Mouse (Mus musculus): ENCODE measurements around the gene Syn3. TPM values are rescaled to one million over a fixed set of nuclear protein-coding genes. Genes with fewer than 3 reads are reported as not detected.

The Syn3 gene
- polyA plus RNA-seq, 1 experiment: 3.3 TPM

- 4% methylated on average over 4 of the region's 4 CpGs for WGBS
- no peaks in the 10 kb centered on the region for H3K36me3 ChIP-seq (ENCODE audit: control insufficient read depth, insufficient read depth, low read length)
- DNase-seq: peak; percentile 96
- TF ChIP-seq CTCF (conservative IDR thresholded peaks at IDR 0.05; ENCODE audit: insufficient read depth, insufficient read length, low read depth, low read length) (peak; percentile 99), POLR2A (IDR thresholded peaks at IDR 0.05; ENCODE audit: low read depth, low read length) (no peak)
- peaks cover 29% of the 10 kb centered on the region for H3K4me1 ChIP-seq (ENCODE audit: control insufficient read depth, insufficient read depth, low read length)
- no peaks in the 10 kb centered on the region for H3K27me3 ChIP-seq (replicated peaks; ENCODE audit: control insufficient read depth, insufficient read depth, low read length)
- H3K4me3 ChIP-seq (ENCODE audit: insufficient read depth, low read depth, low read length): no peak overlapping the region
- H3K27ac ChIP-seq (ENCODE audit: insufficient read depth, low read depth, low read length): peak overlapping the region; percentile 24
These were observed 433.8 kb downstream of the Syn3 start for GRCm38 (mm10) chr10:86064937-86065336.

- no peak for DNase-seq
- Histone ChIP-seq H3K27ac (ENCODE audit: insufficient read depth, low read depth, low read length) (no peak overlapping the region), H3K4me3 (ENCODE audit: insufficient read depth, low read depth, low read length) (no peak overlapping the region), H3K4me1 (ENCODE audit: control insufficient read depth, insufficient read depth, low read length) (peaks cover 23% of the 10 kb centered on the region), H3K27me3 (replicated peaks; ENCODE audit: control insufficient read depth, insufficient read depth, low read length) (no peaks in the 10 kb centered on the region), H3K36me3 (ENCODE audit: control insufficient read depth, insufficient read depth, low read length) (no peaks in the 10 kb centered on the region)
- 93% methylated on average over 8 of the region's 8 CpGs for WGBS
- no peak for TF ChIP-seq POLR2A (IDR thresholded peaks at IDR 0.05; ENCODE audit: low read depth, low read length)
These were observed 435.7 kb downstream of the Syn3 start for GRCm38 (mm10) chr10:86063018-86063384.

GRCm38 (mm10) chr10:86062261-86063017, 436.3 kb downstream of the Syn3 start:
- no peaks in the 10 kb centered on the region for H3K27me3 ChIP-seq (replicated peaks; ENCODE audit: control insufficient read depth, insufficient read depth, low read length)
- no peak overlapping the region for H3K4me3 ChIP-seq (ENCODE audit: insufficient read depth, low read depth, low read length)
- no peak for DNase-seq
- H3K36me3 ChIP-seq (ENCODE audit: control insufficient read depth, insufficient read depth, low read length): no peaks in the 10 kb centered on the region
- 67% methylated on average over 5 of the region's 5 CpGs for WGBS
- H3K27ac ChIP-seq (ENCODE audit: insufficient read depth, low read depth, low read length): no peak overlapping the region
- peaks cover 20% of the 10 kb centered on the region for H3K4me1 ChIP-seq (ENCODE audit: control insufficient read depth, insufficient read depth, low read length)
- no peak for TF ChIP-seq POLR2A (IDR thresholded peaks at IDR 0.05; ENCODE audit: low read depth, low read length)
- no peak for TF ChIP-seq CTCF (conservative IDR thresholded peaks at IDR 0.05; ENCODE audit: insufficient read depth, insufficient read length, low read depth, low read length)

GRCm38 (mm10) chr10:86060267-86060666, 438.4 kb downstream of the Syn3 start:
- no peak overlapping the region for H3K27ac ChIP-seq (ENCODE audit: insufficient read depth, low read depth, low read length)
- WGBS: 76% methylated on average over 3 of the region's 3 CpGs
- no peaks in the 10 kb centered on the region for H3K36me3 ChIP-seq (ENCODE audit: control insufficient read depth, insufficient read depth, low read length)
- H3K27me3 ChIP-seq (replicated peaks; ENCODE audit: control insufficient read depth, insufficient read depth, low read length): no peaks in the 10 kb centered on the region
- no peak overlapping the region for H3K4me3 ChIP-seq (ENCODE audit: insufficient read depth, low read depth, low read length)
- TF ChIP-seq POLR2A (IDR thresholded peaks at IDR 0.05; ENCODE audit: low read depth, low read length): no peak
- TF ChIP-seq CTCF (conservative IDR thresholded peaks at IDR 0.05; ENCODE audit: insufficient read depth, insufficient read length, low read depth, low read length): no peak
- no peak for DNase-seq
- H3K4me1 ChIP-seq (ENCODE audit: control insufficient read depth, insufficient read depth, low read length): peaks cover 22% of the 10 kb centered on the region

GRCm38 (mm10) chr10:86057712-86058111, 441.0 kb downstream of the Syn3 start:
- WGBS: 56% methylated on average over 2 of the region's 2 CpGs
- no peaks in the 10 kb centered on the region for H3K36me3 ChIP-seq (ENCODE audit: control insufficient read depth, insufficient read depth, low read length)
- peaks cover 16% of the 10 kb centered on the region for H3K4me1 ChIP-seq (ENCODE audit: control insufficient read depth, insufficient read depth, low read length)
- H3K27me3 ChIP-seq (replicated peaks; ENCODE audit: control insufficient read depth, insufficient read depth, low read length): no peaks in the 10 kb centered on the region
- DNase-seq: peak; percentile 94
- TF ChIP-seq POLR2A (IDR thresholded peaks at IDR 0.05; ENCODE audit: low read depth, low read length) (no peak), CTCF (conservative IDR thresholded peaks at IDR 0.05; ENCODE audit: insufficient read depth, insufficient read length, low read depth, low read length) (no peak)
- peak overlapping the region; percentile 99 for H3K27ac ChIP-seq (ENCODE audit: insufficient read depth, low read depth, low read length)
- peak overlapping the region; percentile 51; the same call in 1 of the 2 replicates for H3K4me3 ChIP-seq (ENCODE audit: insufficient read depth, low read depth, low read length)

GRCm38 (mm10) chr10:86057286-86057685, 441.4 kb downstream of the Syn3 start:
- Histone ChIP-seq H3K4me1 (ENCODE audit: control insufficient read depth, insufficient read depth, low read length) (peaks cover 16% of the 10 kb centered on the region), H3K27ac (ENCODE audit: insufficient read depth, low read depth, low read length) (peak overlapping the region; percentile 99), H3K36me3 (ENCODE audit: control insufficient read depth, insufficient read depth, low read length) (no peaks in the 10 kb centered on the region), H3K27me3 (replicated peaks; ENCODE audit: control insufficient read depth, insufficient read depth, low read length) (no peaks in the 10 kb centered on the region), H3K4me3 (ENCODE audit: insufficient read depth, low read depth, low read length) (peak overlapping the region; percentile 51)
- 63% methylated on average over 11 of the region's 11 CpGs for WGBS
- TF ChIP-seq POLR2A (IDR thresholded peaks at IDR 0.05; ENCODE audit: low read depth, low read length) (peak; percentile 40), CTCF (conservative IDR thresholded peaks at IDR 0.05; ENCODE audit: insufficient read depth, insufficient read length, low read depth, low read length) (no peak)
- DNase-seq: peak; percentile 86

- H3K4me1 ChIP-seq (ENCODE audit: control insufficient read depth, insufficient read depth, low read length): peaks cover 16% of the 10 kb centered on the region
- DNase-seq: no peak
- H3K27ac ChIP-seq (ENCODE audit: insufficient read depth, low read depth, low read length): peak overlapping the region; percentile 99
- TF ChIP-seq CTCF (conservative IDR thresholded peaks at IDR 0.05; ENCODE audit: insufficient read depth, insufficient read length, low read depth, low read length) (peak; percentile 42; the same call in 1 of the 2 replicates), POLR2A (IDR thresholded peaks at IDR 0.05; ENCODE audit: low read depth, low read length) (no peak)
- 77% methylated on average over 8 of the region's 8 CpGs for WGBS
- no peaks in the 10 kb centered on the region for H3K27me3 ChIP-seq (replicated peaks; ENCODE audit: control insufficient read depth, insufficient read depth, low read length)
- H3K4me3 ChIP-seq (ENCODE audit: insufficient read depth, low read depth, low read length): peak overlapping the region; percentile 51
- no peaks in the 10 kb centered on the region for H3K36me3 ChIP-seq (ENCODE audit: control insufficient read depth, insufficient read depth, low read length)
These were observed 442.3 kb downstream of the Syn3 start for GRCm38 (mm10) chr10:86056297-86056903.
